Mouse (Mus musculus) hindbrain, embryonic 16.5 days (tissue): ENCODE results near the gene Txlng. TPM values are rescaled to one million over a fixed set of nuclear protein-coding genes. Genes with fewer than 3 reads are reported as not detected.
A peak's percentile ranks its signal among the peaks of the same experiment; 100 is the strongest.
"Not testable (repeated sequence)": the region's sequence is repeated elsewhere in the genome, so short reads cannot be mapped to it uniquely, and the experiment has no call there.

ENCODE experiments used
- ATAC-seq: fragments of 200-750 bp; cut with Nextera tagmentation; 2 replicates; pipeline ENCODE4 v1.8.0; 2017; ENCODE audit warnings: moderate TSS enrichment, moderate library complexity
- H3K27ac ChIP-seq: fragments of 300-500 bp; sonication (generic); 2 replicates; pipeline ENCODE4 v1.5.1; 2014; ENCODE audit warnings: low read depth, mild to moderate bottlenecking, control low read depth, low read length, moderate library complexity
- H3K27me3 ChIP-seq: fragments of 300-500 bp; sonication (generic); replicated peaks from 2 replicates; pipeline ENCODE4 v1.6.1; 2014; ENCODE audit warnings: low read length; ENCODE audit not compliant: control insufficient read depth, insufficient read depth
- H3K36me3 ChIP-seq: fragments of 300-500 bp; sonication (generic); 2 replicates; pipeline ENCODE4 v1.6.1; 2014; ENCODE audit warnings: mild to moderate bottlenecking, low read length, moderate library complexity, mixed read lengths; ENCODE audit not compliant: control insufficient read depth, insufficient read depth
- H3K4me1 ChIP-seq: fragments of 300-500 bp; sonication (generic); 2 replicates; pipeline ENCODE4 v1.6.1; 2014; ENCODE audit warnings: low read depth, low read length; ENCODE audit not compliant: control insufficient read depth, insufficient read depth
- H3K4me2 ChIP-seq: fragments of 300-500 bp; sonication (generic); 2 replicates; pipeline ENCODE4 v1.6.1; 2014; ENCODE audit warnings: mild to moderate bottlenecking, low read length, control low read depth, moderate library complexity
- H3K4me3 ChIP-seq: fragments of 300-500 bp; sonication (generic); 2 replicates; pipeline ENCODE4 v1.5.1; 2014; ENCODE audit warnings: mild to moderate bottlenecking, low read length, control low read depth, moderate library complexity
- H3K9ac ChIP-seq: fragments of 300-500 bp; sonication (generic); 2 replicates; pipeline ENCODE4 v1.6.1; 2014; ENCODE audit warnings: low read depth, mild to moderate bottlenecking, control low read depth, low read length, moderate library complexity
- H3K9me3 ChIP-seq: fragments of 300-500 bp; sonication (generic); 2 replicates; pipeline ENCODE4 v1.6.1; 2014; ENCODE audit warnings: mild to moderate bottlenecking, low read length, moderate library complexity; ENCODE audit not compliant: control insufficient read depth
- WGBS: fragments of 180-500 bp; shearing (Covaris S2); extraction: QIAGEN DNeasy Blood & Tissue Kit; methylation state at CpG from one replicate; pipeline ENCODE4 v1.1.7; 2014; 5-methylcytosine and 5-hydroxymethylcytosine counted together
- polyA plus RNA-seq: library from polyadenylated mRNA; unstranded; fragments of >200 nt; fragmentation: Nextera tagmentation; extraction: Ambion mirVana; gene quantifications from 2 replicates; pipeline ENCODE4 v1.2.1, GENCODE M21; 2015

Txlng gene
- polyA plus RNA-seq, 1 experiment from 2014 or later = 11.8 TPM

DNA sequence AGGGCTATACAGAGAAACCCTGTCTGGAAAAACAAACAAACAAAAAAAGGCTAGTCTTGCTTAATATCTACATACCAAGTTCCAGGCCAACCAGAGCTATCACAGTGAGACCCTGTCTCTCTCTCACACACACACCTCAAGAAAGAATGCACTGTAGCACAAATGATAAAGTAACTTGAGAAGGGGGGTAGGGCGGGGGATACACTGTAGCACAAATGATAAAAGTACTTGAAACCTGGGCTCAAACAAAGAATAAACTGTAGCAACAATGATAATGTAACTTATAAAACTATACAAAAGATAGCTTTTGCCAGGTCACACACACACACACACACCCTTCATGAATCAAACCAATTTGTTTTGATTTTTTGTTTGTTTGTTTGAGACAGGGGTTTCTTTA, 2.3 kb upstream of the Txlng start:
- WGBS = 69% methylated on average over 1 of the region's 1 CpGs
- Histone ChIP-seq H3K4me3 (no peak overlapping the region), H3K4me1 (no peaks in the 10 kb centered on the region), H3K27ac (no peak overlapping the region), H3K9me3 (no peaks in the 10 kb centered on the region), H3K36me3 (no peaks in the 10 kb centered on the region), H3K27me3 (no peaks in the 10 kb centered on the region), H3K9ac (no peak overlapping the region), H3K4me2 (no peak overlapping the region)
- ATAC-seq = no peak

DNA sequence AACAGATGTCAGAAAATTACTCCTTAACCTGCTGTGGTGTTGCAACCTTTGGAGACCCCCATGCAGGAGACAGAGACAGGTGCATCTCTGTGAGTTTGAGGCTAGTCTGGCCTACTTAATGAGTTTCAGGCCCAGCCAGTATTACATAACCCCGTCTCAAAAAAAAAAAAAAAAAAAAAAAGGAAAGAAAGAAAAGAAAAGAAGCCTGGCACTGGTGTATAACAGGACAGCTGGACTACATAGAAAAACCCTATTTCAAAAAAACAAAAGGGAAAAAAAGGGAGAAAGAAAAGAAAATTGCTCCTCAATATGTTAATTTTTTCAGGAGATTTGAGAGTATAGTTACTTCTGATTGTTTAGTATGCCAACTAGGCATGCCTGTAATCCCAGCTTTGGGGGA, 1.8 kb upstream of the Txlng start:
- ATAC-seq = no peak
- WGBS = 5% methylated on average over 1 of the region's 1 CpGs
- Histone ChIP-seq H3K27ac (no peak overlapping the region), H3K9ac (no peak overlapping the region), H3K4me1 (no peaks in the 10 kb centered on the region), H3K4me3 (no peak overlapping the region), H3K27me3 (no peaks in the 10 kb centered on the region), H3K4me2 (no peak overlapping the region), H3K36me3 (no peaks in the 10 kb centered on the region), H3K9me3 (no peaks in the 10 kb centered on the region)

DNA sequence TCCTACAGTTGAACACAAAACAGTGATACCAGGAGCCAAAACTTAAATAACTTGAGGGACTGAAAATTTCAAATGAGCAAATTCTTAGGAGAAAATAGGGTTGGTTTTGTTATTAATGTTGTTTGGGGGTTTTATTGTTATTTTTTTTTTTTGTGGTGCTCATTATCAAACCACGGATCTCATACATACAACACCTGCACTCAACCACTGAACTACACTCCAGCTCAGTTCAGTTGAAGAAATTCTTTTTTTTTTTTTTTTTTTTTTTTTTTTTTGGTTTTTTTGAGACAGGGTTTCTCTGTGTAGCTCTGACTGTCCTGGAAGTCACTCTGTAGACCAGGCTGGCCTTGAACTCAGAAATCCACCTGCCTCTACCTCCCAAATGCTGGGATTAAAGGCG, 1.1 kb upstream of the Txlng start:
- not testable (repeated sequence) for H3K36me3 ChIP-seq, H3K27ac ChIP-seq, H3K9ac ChIP-seq, ATAC-seq, H3K4me1 ChIP-seq, H3K9me3 ChIP-seq, H3K4me2 ChIP-seq, H3K27me3 ChIP-seq, H3K4me3 ChIP-seq
- WGBS = 63% methylated on average over 2 of the region's 2 CpGs

DNA sequence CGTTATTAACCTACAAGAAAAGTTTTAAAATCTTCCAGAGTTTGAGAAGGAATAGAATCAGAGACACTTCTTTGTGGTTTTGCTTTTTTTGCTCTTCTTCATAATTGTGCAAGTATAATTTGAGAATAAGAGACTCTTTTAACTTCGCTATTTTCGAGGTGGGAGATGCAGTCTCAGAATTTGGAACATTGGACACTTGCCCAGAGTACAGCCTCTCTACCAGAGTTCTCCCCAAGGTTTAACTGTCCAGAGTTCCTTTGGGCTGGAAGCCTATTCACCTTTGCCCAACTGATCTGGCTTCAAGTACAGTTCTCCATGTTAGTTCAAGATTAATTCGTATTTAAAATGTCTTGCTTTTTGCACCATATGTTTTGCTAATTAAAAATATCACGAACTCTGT, 487 bp upstream of the Txlng start:
- H3K9me3 ChIP-seq = no peaks in the 10 kb centered on the region
- H3K4me1 ChIP-seq = no peaks in the 10 kb centered on the region
- no peak for ATAC-seq
- no peak overlapping the region for H3K9ac ChIP-seq
- H3K27ac ChIP-seq = no peak overlapping the region
- H3K4me3 ChIP-seq = peak overlapping the region; percentile 58
- 45% methylated on average over 5 of the region's 5 CpGs for WGBS
- H3K36me3 ChIP-seq = no peaks in the 10 kb centered on the region
- no peaks in the 10 kb centered on the region for H3K27me3 ChIP-seq
- H3K4me2 ChIP-seq = peak overlapping the region; percentile 39

DNA sequence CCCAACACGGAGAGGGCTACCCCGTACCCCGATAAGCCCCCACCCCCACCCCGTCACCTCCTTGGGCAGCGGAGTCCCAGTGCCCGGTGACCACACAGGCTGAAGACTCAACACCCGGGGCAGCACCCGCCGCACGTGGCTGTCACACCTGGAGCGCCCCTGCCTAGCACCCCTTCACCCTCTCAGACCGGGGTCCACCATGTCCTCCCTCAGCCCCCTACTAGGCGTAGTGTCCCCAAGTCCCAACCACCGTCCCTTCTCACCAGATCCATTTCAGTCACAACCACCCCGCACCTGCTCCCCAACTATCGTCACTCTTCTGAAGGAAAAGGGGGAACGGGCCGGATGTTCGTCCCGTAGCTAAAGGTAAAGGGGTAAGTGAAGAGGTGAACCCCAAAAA, 471 bp downstream of the Txlng start:
- peak; percentile 41 for ATAC-seq
- 22% methylated on average over 14 of the region's 20 CpGs for WGBS
- Histone ChIP-seq H3K36me3 (no peaks in the 10 kb centered on the region), H3K27me3 (no peaks in the 10 kb centered on the region), H3K9ac (peak overlapping the region; percentile 66), H3K4me1 (no peaks in the 10 kb centered on the region), H3K9me3 (no peaks in the 10 kb centered on the region), H3K4me3 (peak overlapping the region; percentile 58), H3K27ac (0 out of 2 replicates have a peak overlapping the region, but pooled peaks have one; percentile 39), H3K4me2 (peak overlapping the region; percentile 56)

DNA sequence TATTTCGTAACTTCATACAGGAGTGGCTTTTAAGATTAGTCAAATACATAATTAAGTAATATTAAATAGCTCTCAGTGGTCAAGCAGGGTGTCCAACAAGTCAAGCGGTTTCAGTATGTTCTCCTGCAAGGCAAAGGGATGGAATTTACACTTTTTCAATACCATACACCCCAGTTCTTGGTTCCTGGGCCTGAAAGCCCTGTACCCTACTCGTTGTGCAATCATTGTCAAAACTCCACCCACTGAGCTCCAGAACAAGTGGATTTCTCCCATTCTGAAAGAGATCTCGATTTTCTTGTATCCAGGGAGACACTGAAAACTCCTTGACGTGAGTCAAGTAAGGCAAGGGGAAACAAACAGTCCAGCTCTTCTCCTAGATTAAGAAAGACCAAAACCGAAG, 1.2 kb downstream of the Txlng start:
- H3K36me3 ChIP-seq = no peaks in the 10 kb centered on the region
- H3K4me1 ChIP-seq = no peaks in the 10 kb centered on the region
- 42% methylated on average over 6 of the region's 6 CpGs for WGBS
- H3K9ac ChIP-seq = peak overlapping the region; percentile 66
- H3K27me3 ChIP-seq = no peaks in the 10 kb centered on the region
- H3K4me2 ChIP-seq = peak overlapping the region; percentile 56
- H3K9me3 ChIP-seq = no peaks in the 10 kb centered on the region
- no peak overlapping the region for H3K27ac ChIP-seq
- no peak for ATAC-seq
- peak overlapping the region; percentile 58 for H3K4me3 ChIP-seq

DNA sequence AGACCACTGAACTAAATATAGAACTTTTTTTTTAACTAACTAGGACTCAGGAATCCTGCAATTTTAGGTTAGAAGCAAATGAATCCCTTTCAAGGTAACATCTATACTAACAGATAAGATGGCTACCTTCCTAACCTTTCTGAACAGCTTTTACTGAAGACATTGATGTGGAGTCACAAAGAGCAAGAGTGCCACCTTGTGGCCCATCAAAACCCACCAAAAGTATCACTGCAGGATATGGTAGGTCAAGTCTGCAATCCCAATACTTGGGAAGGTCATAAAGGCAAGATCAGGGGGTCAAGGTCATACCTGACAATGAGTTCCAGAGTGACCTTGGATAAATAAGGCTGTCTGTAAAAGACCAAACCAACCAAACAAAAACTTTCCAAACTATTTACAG, 28.9 kb downstream of the Txlng start:
- no peaks in the 10 kb centered on the region for H3K9me3 ChIP-seq
- no peak overlapping the region for H3K4me3 ChIP-seq
- H3K36me3 ChIP-seq = no peaks in the 10 kb centered on the region
- no peaks in the 10 kb centered on the region for H3K27me3 ChIP-seq
- H3K9ac ChIP-seq = no peak overlapping the region
- H3K4me2 ChIP-seq = no peak overlapping the region
- H3K27ac ChIP-seq = no peak overlapping the region
- H3K4me1 ChIP-seq = no peaks in the 10 kb centered on the region
- ATAC-seq = no peak

DNA sequence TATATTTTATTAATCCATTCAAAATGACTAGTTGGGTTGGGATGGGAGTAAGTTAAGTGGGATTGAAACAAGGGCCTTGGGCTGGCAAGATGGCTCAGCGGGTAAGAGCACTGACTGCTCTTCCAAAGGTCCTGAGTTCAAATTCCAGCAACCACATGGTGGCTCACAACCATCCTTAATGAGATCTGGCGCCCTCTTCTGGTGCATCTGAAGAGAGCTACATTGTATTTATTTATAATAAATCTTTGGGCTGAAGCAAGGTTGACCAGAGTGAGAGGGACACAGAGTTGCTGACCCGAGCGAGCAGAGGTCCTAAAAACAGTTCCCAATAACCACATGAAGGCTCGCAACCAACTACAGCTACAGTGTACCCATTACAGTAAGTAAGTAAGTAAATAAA, 37.9 kb downstream of the Txlng start:
- H3K27ac ChIP-seq, H3K9me3 ChIP-seq, H3K27me3 ChIP-seq, H3K4me1 ChIP-seq, ATAC-seq, H3K9ac ChIP-seq, H3K36me3 ChIP-seq, H3K4me2 ChIP-seq, H3K4me3 ChIP-seq: not testable (repeated sequence)
- 86% methylated on average over 5 of the region's 5 CpGs for WGBS

DNA sequence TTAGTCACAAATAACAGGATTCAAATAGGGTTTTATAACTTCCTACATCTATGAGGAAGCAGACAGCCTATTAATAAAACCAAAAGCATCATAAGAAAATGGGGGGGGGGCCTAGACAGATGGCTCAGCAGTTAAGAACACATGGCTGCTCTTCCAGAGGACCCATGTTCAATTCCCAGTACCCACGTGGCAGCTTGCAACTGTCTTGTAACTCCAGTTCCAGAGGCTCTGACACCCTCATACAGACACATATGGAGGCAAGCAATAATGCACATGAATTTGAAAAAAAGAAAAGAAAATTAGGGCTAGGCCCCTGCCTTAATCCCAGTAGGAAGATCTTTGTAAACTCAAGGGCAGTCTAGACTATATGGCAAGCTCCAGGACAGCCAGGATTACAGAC, 40.9 kb downstream of the Txlng start:
- Histone ChIP-seq H3K27me3 (no peaks in the 10 kb centered on the region), H3K4me2 (no peak overlapping the region), H3K36me3 (0 out of 2 replicates have a peak, but pooled peaks cover 3% of the 10 kb centered on the region), H3K4me1 (no peaks in the 10 kb centered on the region), H3K4me3 (no peak overlapping the region), H3K27ac (no peak overlapping the region), H3K9me3 (no peaks in the 10 kb centered on the region), H3K9ac (no peak overlapping the region)
- no peak for ATAC-seq
- WGBS = 86% methylated on average over 1 of the region's 1 CpGs

DNA sequence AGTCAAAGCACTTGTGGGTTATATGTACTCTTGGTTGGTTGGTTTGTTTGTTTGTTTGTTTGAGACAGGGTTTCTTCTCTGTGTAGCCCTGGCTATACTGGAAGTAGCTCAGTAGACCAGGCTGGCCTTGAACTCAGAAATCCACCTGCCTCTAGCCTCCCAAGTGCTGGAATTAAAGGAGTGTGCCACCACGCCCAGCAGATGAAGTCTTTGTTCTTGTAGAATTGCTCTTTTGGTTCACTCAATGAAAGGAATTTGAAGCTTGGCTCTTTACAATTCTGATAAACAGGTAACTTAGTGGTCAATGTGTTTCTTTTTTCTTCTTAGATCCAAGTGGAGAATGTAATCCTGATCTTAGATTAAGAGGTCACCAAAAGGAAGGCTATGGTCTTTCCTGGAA, 58.5 kb downstream of the Txlng start:
- H3K27me3 ChIP-seq = no peaks in the 10 kb centered on the region
- whole genome bisulfite sequencing = 86% methylated on average over 1 of the region's 1 CpGs
- no peak overlapping the region for H3K4me3 ChIP-seq
- H3K9me3 ChIP-seq = no peaks in the 10 kb centered on the region
- ATAC-seq = no peak
- H3K9ac ChIP-seq = no peak overlapping the region
- no peak overlapping the region for H3K27ac ChIP-seq
- no peaks in the 10 kb centered on the region for H3K4me1 ChIP-seq
- 0 out of 2 replicates have a peak, but pooled peaks cover 2% of the 10 kb centered on the region for H3K36me3 ChIP-seq
- H3K4me2 ChIP-seq = no peak overlapping the region
